Mouse (Mus musculus) bone marrow, adult 2 months (tissue): ENCODE data around the gene Kdm4c. TPM values are rescaled to one million over a fixed set of nuclear protein-coding genes. Genes with fewer than 3 reads are reported as not detected.

Experiments
- H3K27ac ChIP-seq: fragments of 200-500 bp; 2 replicates; pipeline ENCODE4 v1.5.1; 2012; ENCODE audit warnings: low read depth, mild to moderate bottlenecking, control low read depth, inconsistent platforms, low read length; ENCODE audit not compliant: control insufficient read depth, poor library complexity, insufficient read depth
- H3K4me1 ChIP-seq: fragments of 200-500 bp; 2 replicates; pipeline ENCODE4 v1.6.1; 2011; ENCODE audit warnings: low read length; ENCODE audit not compliant: control insufficient read depth, insufficient read depth
- H3K4me3 ChIP-seq: fragments of 200-500 bp; replicated peaks from 2 replicates; pipeline ENCODE3; 2011; ENCODE audit warnings: mild to moderate bottlenecking, low read depth, low read length, control low read depth; ENCODE audit not compliant: control insufficient read depth
- CTCF ChIP-seq: fragments of 200-500 bp; IDR thresholded peaks from 2 replicates; pipeline ENCODE4 v1.5.1; 2011; ENCODE audit warnings: low read length, control low read depth; ENCODE audit not compliant: control insufficient read depth, insufficient read depth
- POLR2A ChIP-seq: fragments of 200-500 bp; IDR thresholded peaks from 2 replicates; pipeline ENCODE4 v1.6.1; 2011; ENCODE audit warnings: low read depth, mild to moderate bottlenecking, control low read depth, low read length, borderline replicate concordance; ENCODE audit not compliant: control insufficient read depth
- whole genome bisulfite sequencing: fragments of 180-500 bp; shearing (Covaris S2); methylation state at CpG from one replicate; pipeline ENCODE4 v1.1.7; 2018; 5-methylcytosine and 5-hydroxymethylcytosine counted together
- polyA plus RNA-seq: library from polyadenylated mRNA; stranded (reverse); fragments of >200 nt; gene quantifications from 2 replicates; pipeline ENCODE4 v1.2.4, GENCODE M21; 2011; ENCODE audit warnings: low replicate concordance; ENCODE audit not compliant: missing spikeins, insufficient read depth, insufficient read length

The Kdm4c gene
- polyA plus RNA-seq, 1 experiment = 17.5 TPM

DNA sequence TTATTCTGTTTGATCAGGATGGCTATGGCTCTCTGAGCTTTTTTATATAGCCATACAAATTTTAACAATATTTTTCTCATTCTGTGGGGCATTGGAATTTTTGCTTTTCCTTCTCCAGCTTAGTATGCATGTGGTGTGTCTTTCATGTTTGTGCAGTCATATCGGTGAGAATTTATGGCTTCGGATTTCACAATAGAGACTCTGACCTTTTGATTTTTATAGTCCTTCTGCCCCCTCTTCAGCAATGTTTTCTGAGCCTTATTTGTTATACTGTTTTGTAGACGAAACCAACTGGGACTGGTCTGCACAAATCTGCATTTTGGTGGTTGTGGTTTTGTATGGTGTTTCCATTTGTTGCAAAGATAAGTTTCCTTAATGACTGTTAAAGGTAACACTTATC is 45.6 kb downstream of the Kdm4c start:
- TF ChIP-seq POLR2A (no peak), CTCF (no peak)
- no peak overlapping the region for H3K27ac ChIP-seq
- no peak overlapping the region for H3K4me3 ChIP-seq
- 82% methylated on average over 3 of the region's 3 CpGs for WGBS
- no peaks in the 10 kb centered on the region for H3K4me1 ChIP-seq

GRCm38 (mm10) chr4:74294726-74295125 is 52.4 kb downstream of the Kdm4c start:
- TF ChIP-seq POLR2A = no peak
- Histone ChIP-seq H3K27ac (no peak overlapping the region), H3K4me3 (no peak overlapping the region), H3K4me1 (no peaks in the 10 kb centered on the region)
- 80% methylated on average over 3 of the region's 3 CpGs for WGBS

DNA sequence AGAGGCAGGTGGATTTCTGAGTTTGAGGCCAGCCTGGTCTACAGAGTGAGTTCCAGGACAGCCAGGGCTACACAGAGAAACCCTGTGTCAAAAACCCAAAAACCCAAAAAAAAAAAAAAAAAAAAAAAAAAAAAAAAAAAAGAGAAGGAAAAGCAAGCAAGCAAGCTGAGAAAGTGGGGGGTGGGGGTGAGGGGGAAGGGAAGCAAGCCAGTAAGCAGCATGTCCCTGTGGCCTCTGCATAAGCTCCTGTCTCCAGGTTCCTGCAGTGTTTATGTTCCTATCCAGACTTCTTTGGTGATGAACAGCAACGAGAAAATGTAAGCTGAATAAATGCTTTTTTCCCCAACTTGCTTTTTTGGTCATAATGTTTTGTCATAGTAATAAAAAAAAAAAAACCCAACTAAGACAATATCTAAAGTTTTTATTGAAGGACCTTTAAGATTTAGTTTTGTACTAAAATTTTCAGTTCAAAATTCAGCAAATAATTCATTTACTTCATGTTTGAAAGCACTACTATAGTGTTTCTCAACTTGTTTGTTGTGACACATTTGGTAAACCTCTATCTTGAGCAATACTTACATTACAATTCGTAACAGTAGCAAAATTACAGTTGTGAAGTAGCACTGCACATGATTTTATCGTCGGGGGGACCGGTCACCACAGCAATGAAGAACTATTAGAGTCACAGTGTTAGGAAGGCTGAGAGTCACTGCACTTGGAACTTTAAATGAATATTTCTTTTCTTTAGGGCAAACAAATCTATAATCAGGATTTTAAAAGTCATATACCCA is 63.2 kb downstream of the Kdm4c start:
- 46% methylated on average over 5 of the region's 5 CpGs for WGBS
- Histone ChIP-seq H3K4me3 (peak overlapping the region; percentile 6), H3K4me1 (no peaks in the 10 kb centered on the region; the same call in 1 of the 2 replicates), H3K27ac (no peak overlapping the region; the same call in 1 of the 2 replicates)
- TF ChIP-seq POLR2A (no peak), CTCF (no peak)

DNA sequence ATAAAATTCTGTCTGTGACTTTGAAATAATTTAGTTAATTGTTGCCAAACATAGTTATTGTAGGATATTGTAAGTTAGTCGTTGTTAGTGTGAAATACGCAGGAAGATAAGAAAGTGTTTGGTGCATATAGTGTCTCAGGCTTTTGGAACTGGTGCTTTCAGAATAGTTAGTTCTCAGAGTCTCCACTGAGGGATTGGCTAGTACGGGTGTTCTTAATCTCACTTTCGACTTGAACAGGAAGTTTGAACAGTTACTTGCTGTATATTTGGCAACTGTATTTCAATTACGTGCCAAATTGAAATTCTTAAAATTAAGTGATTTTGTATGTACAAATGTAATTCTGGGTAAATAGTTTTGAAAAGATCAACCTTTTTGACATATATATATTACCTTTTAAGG is 68.8 kb downstream of the Kdm4c start:
- no peak for TF ChIP-seq POLR2A
- TF ChIP-seq CTCF = no peak
- no peak overlapping the region for H3K4me3 ChIP-seq
- no peaks in the 10 kb centered on the region for H3K4me1 ChIP-seq
- H3K27ac ChIP-seq = no peak overlapping the region
- WGBS = 63% methylated on average over 5 of the region's 5 CpGs

- no peaks in the 10 kb centered on the region for H3K4me1 ChIP-seq
- H3K27ac ChIP-seq = no peak overlapping the region
- no peak overlapping the region for H3K4me3 ChIP-seq
- WGBS = 81% methylated on average over 2 of the region's 2 CpGs
- TF ChIP-seq CTCF (no peak), POLR2A (no peak)
These were observed 70.6 kb downstream of the Kdm4c start for GRCm38 (mm10) chr4:74312858-74313257.

GRCm38 (mm10) chr4:74315388-74315787 is 73.1 kb downstream of the Kdm4c start:
- 94% methylated on average over 5 of the region's 5 CpGs for WGBS
- Histone ChIP-seq H3K27ac (no peak overlapping the region), H3K4me1 (no peaks in the 10 kb centered on the region), H3K4me3 (no peak overlapping the region)
- TF ChIP-seq CTCF (no peak), POLR2A (no peak)

DNA sequence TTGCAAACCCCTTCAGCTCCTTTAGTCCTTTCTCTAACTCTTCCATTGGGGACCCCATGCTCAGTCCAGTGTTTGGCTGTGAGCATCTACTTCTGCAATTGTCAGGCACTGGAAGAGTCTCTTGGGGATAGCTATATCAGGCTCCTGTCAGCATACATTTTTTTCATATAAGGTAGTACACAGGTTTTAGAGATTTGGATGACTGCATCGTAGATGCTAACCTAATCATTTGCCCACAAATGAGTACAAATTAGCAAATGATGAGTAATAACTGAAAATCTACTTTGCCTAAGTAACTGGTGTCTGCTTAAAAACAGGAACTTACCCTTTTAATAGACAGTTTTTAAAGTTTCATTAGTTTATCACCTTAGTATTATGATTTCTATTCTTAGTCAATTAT is 77.0 kb downstream of the Kdm4c start:
- TF ChIP-seq CTCF = no peak
- no peaks in the 10 kb centered on the region for H3K4me1 ChIP-seq

DNA sequence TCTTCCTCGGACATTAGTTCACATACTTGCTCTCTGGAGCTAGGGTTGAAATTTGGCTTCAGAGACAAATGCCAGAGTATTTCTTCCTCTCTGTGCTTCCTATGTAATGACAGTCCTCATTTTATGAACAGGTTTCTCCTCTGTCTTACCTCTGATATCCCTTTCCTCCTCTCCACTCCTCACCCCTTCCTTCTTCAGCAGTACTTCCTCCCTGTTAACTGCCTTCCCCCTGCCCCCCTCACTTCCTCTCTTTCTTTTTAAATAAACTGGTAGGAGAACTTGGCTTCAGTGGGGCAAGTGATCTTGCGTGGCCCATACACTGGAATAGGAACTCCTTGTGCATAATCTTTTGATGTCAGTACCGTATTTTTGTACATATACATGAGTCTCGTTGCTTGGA is 115.2 kb downstream of the Kdm4c start:
- H3K27ac ChIP-seq = no peak overlapping the region
- 60% methylated on average over 4 of the region's 4 CpGs for WGBS
- TF ChIP-seq CTCF (no peak), POLR2A (no peak)
- H3K4me1 ChIP-seq = no peaks in the 10 kb centered on the region
- H3K4me3 ChIP-seq = no peak overlapping the region

More for the DNA sequence above, 77.0 kb downstream of the Kdm4c start:
- Histone ChIP-seq H3K4me3 (no peak overlapping the region), H3K27ac (no peak overlapping the region)
- WGBS = 82% methylated on average over 1 of the region's 1 CpGs

GRCm38 (mm10) chr4:74360274-74360673 is 118.0 kb downstream of the Kdm4c start:
- Histone ChIP-seq H3K4me3 (no peak overlapping the region), H3K4me1 (no peaks in the 10 kb centered on the region), H3K27ac (no peak overlapping the region)
- 89% methylated on average over 3 of the region's 3 CpGs for WGBS
- TF ChIP-seq POLR2A (no peak), CTCF (no peak)
